Mouse (Mus musculus): ENCODE measurements around the gene Mapk12.

GRCm38 (mm10) chr15:89157954-89158353, 17.5 kb upstream of the Mapk12 start:
- peak; percentile 84 for TF ChIP-seq CTCF (IDR thresholded peaks at IDR 0.05)
- TF ChIP-seq EP300 (IDR thresholded peaks at IDR 0.05) = no peak
